Mouse (Mus musculus) testis, adult 10 weeks (tissue): Measurements from ENCODE around the gene Fut9. TPM values are rescaled to one million over a fixed set of nuclear protein-coding genes. Genes with fewer than 3 reads are reported as not detected.

Experiments used
- polyA plus RNA-seq: library from polyadenylated mRNA; stranded (reverse); fragments of 350-450 nt; fragmentation: Illumina TruSeq; extraction: RNeasy Lipid Tissue Mini Kit (QIAGEN cat#74804); gene quantifications from one replicate; pipeline ENCODE4 v1.2.3, GENCODE M21; 2014; ENCODE audit warnings: low read depth, low replicate concordance

Fut9 gene
- 0.03 TPM for polyA plus RNA-seq

DNA sequence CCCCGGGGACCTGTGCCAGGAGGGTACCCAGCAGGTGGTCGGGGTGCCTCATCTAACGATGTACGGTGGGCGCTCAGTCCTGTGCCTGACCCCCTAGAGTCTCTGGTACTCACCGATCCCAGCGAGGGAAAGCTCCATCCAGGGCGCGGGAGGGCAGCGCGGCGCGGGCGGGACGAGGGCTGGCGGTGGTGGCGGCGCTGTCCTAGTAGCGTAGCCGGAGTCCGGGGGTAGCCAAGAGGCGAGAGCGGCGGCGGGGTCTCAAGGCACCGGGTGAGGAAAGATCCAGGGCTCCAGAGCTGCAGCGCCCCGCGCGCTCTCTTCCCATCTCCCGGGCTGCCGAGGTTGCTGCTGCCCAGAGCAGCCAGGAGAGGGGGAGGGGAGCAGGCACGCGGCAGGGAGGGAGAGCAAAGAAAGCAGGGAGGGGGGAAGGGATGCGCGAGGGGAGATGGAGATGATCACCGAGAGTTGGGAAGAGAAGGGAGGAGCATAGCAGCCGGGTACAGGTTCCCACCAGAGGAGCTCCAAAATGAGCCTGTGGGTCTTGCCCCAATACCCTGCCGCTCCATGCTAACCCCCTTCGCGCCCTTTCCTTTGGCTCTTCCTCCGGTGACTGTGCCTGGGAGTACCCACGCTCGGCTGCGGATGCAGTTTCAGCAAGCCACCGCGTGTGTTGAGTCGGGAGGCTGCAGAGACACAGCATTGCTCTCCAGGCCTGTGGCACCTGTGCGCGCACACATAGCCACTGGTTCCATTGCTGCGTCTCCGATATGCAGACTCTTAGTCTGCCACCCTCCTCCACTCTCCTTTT, at the start of gene Fut9:
Gene Fut9 (minus strand): TSS at position 769 of the 808 bp plus-strand sequence.

